Mouse (Mus musculus): ENCODE results near the gene Cd70. TPM values are rescaled to one million over a fixed set of nuclear protein-coding genes. Genes with fewer than 3 reads are reported as not detected.

Gene Cd70
- polyA plus RNA-seq, 1 experiment = not detected

- Histone ChIP-seq H3K27ac (ENCODE audit: insufficient read depth, low read depth, low read length) (no peak overlapping the region), H3K4me3 (ENCODE audit: insufficient read depth, low read length) (no peak overlapping the region), H3K4me1 (ENCODE audit: control insufficient read depth, insufficient read depth, low read length) (peaks cover 23% of the 10 kb centered on the region)
- TF ChIP-seq POLR2A (IDR thresholded peaks at IDR 0.05; ENCODE audit: borderline replicate concordance, low read depth, low read length) = no peak
- no peak for TF ChIP-seq CTCF (IDR thresholded peaks at IDR 0.05; ENCODE audit: low read depth, low read length)
Measured at GRCm38 (mm10) chr17:57173351-57173750, 23.8 kb upstream of the Cd70 start.

GRCm38 (mm10) chr17:57172378-57172777, 22.8 kb upstream of the Cd70 start:
- peak overlapping the region; percentile 82 for H3K27ac ChIP-seq (ENCODE audit: insufficient read depth, low read depth, low read length)
- peaks cover 23% of the 10 kb centered on the region for H3K4me1 ChIP-seq (ENCODE audit: control insufficient read depth, insufficient read depth, low read length)
- TF ChIP-seq POLR2A (IDR thresholded peaks at IDR 0.05; ENCODE audit: borderline replicate concordance, low read depth, low read length) = no peak
- no peak for TF ChIP-seq CTCF (IDR thresholded peaks at IDR 0.05; ENCODE audit: low read depth, low read length)
- no peak overlapping the region for H3K4me3 ChIP-seq (ENCODE audit: insufficient read depth, low read length)

GRCm38 (mm10) chr17:57170616-57171260, 21.2 kb upstream of the Cd70 start:
- no peak for TF ChIP-seq POLR2A (IDR thresholded peaks at IDR 0.05; ENCODE audit: borderline replicate concordance, low read depth, low read length)
- TF ChIP-seq CTCF (IDR thresholded peaks at IDR 0.05; ENCODE audit: low read depth, low read length) = no peak
- no peak overlapping the region for H3K4me3 ChIP-seq (ENCODE audit: insufficient read depth, low read length)
- H3K4me1 ChIP-seq (ENCODE audit: control insufficient read depth, insufficient read depth, low read length) = peaks cover 23% of the 10 kb centered on the region
- no peak overlapping the region for H3K27ac ChIP-seq (ENCODE audit: insufficient read depth, low read depth, low read length)

GRCm38 (mm10) chr17:57166800-57167791, 17.5 kb upstream of the Cd70 start:
- Histone ChIP-seq H3K4me1 (ENCODE audit: control insufficient read depth, insufficient read depth, low read length) (peaks cover 9% of the 10 kb centered on the region), H3K4me3 (ENCODE audit: insufficient read depth, low read length) (no peak overlapping the region), H3K27ac (ENCODE audit: insufficient read depth, low read depth, low read length) (no peak overlapping the region)
- TF ChIP-seq CTCF (IDR thresholded peaks at IDR 0.05; ENCODE audit: low read depth, low read length) = peak; percentile 75
- no peak for TF ChIP-seq POLR2A (IDR thresholded peaks at IDR 0.05; ENCODE audit: borderline replicate concordance, low read depth, low read length)

- H3K27ac ChIP-seq (ENCODE audit: insufficient read depth, low read depth, low read length) = no peak overlapping the region
- peaks cover 16% of the 10 kb centered on the region for H3K4me1 ChIP-seq (ENCODE audit: control insufficient read depth, insufficient read depth, low read length)
- H3K4me3 ChIP-seq (ENCODE audit: insufficient read depth, low read length) = no peak overlapping the region
- TF ChIP-seq POLR2A (IDR thresholded peaks at IDR 0.05; ENCODE audit: borderline replicate concordance, low read depth, low read length) = no peak
- TF ChIP-seq CTCF (IDR thresholded peaks at IDR 0.05; ENCODE audit: low read depth, low read length) = no peak
Measured at GRCm38 (mm10) chr17:57153787-57154186, 4.2 kb upstream of the Cd70 start.

GRCm38 (mm10) chr17:57153006-57153405, 3.4 kb upstream of the Cd70 start:
- H3K27ac ChIP-seq (ENCODE audit: insufficient read depth, low read depth, low read length) = no peak overlapping the region
- no peak for TF ChIP-seq POLR2A (IDR thresholded peaks at IDR 0.05; ENCODE audit: borderline replicate concordance, low read depth, low read length)
- no peak for TF ChIP-seq CTCF (IDR thresholded peaks at IDR 0.05; ENCODE audit: low read depth, low read length)
- no peak overlapping the region for H3K4me3 ChIP-seq (ENCODE audit: insufficient read depth, low read length)
- peaks cover 16% of the 10 kb centered on the region for H3K4me1 ChIP-seq (ENCODE audit: control insufficient read depth, insufficient read depth, low read length)

GRCm38 (mm10) chr17:57148343-57148742, 1.2 kb downstream of the Cd70 start:
- Histone ChIP-seq H3K4me1 (ENCODE audit: control insufficient read depth, insufficient read depth, low read length) (peaks cover 7% of the 10 kb centered on the region; the same call in 1 of the 2 replicates), H3K27ac (ENCODE audit: insufficient read depth, low read depth, low read length) (no peak overlapping the region), H3K4me3 (ENCODE audit: insufficient read depth, low read length) (no peak overlapping the region)
- TF ChIP-seq POLR2A (IDR thresholded peaks at IDR 0.05; ENCODE audit: borderline replicate concordance, low read depth, low read length) (no peak), CTCF (IDR thresholded peaks at IDR 0.05; ENCODE audit: low read depth, low read length) (no peak)

- TF ChIP-seq CTCF (IDR thresholded peaks at IDR 0.05; ENCODE audit: low read depth, low read length) (no peak), POLR2A (IDR thresholded peaks at IDR 0.05; ENCODE audit: borderline replicate concordance, low read depth, low read length) (no peak)
- no peak overlapping the region for H3K4me3 ChIP-seq (ENCODE audit: insufficient read depth, low read length)
- 0 out of 2 replicates have a peak, but pooled peaks cover 3% of the 10 kb centered on the region for H3K4me1 ChIP-seq (ENCODE audit: control insufficient read depth, insufficient read depth, low read length)
- H3K27ac ChIP-seq (ENCODE audit: insufficient read depth, low read depth, low read length) = no peak overlapping the region
Measured at GRCm38 (mm10) chr17:57145115-57145514, 4.5 kb downstream of the Cd70 start.

- Histone ChIP-seq H3K4me3 (ENCODE audit: insufficient read depth, low read length) (no peak overlapping the region), H3K27ac (ENCODE audit: insufficient read depth, low read depth, low read length) (no peak overlapping the region), H3K4me1 (ENCODE audit: control insufficient read depth, insufficient read depth, low read length) (no peaks in the 10 kb centered on the region)
- no peak for TF ChIP-seq POLR2A (IDR thresholded peaks at IDR 0.05; ENCODE audit: borderline replicate concordance, low read depth, low read length)
- no peak for TF ChIP-seq CTCF (IDR thresholded peaks at IDR 0.05; ENCODE audit: low read depth, low read length)
Measured at GRCm38 (mm10) chr17:57143704-57144103, 5.9 kb downstream of the Cd70 start.

GRCm38 (mm10) chr17:57139708-57140107, 9.9 kb downstream of the Cd70 start:
- TF ChIP-seq CTCF (IDR thresholded peaks at IDR 0.05; ENCODE audit: low read depth, low read length) (no peak), POLR2A (IDR thresholded peaks at IDR 0.05; ENCODE audit: borderline replicate concordance, low read depth, low read length) (no peak)
- no peak overlapping the region for H3K4me3 ChIP-seq (ENCODE audit: insufficient read depth, low read length)
- no peaks in the 10 kb centered on the region for H3K4me1 ChIP-seq (ENCODE audit: control insufficient read depth, insufficient read depth, low read length)
- H3K27ac ChIP-seq (ENCODE audit: insufficient read depth, low read depth, low read length) = no peak overlapping the region

Data from bone marrow macrophage, adult 2 months (primary cell).